Mouse (Mus musculus) myocyte (in vitro differentiated cells): ENCODE measurements around the gene Ung.

ENCODE experiments used
- CEBPB ChIP-seq: IDR thresholded peaks from 2 replicates; pipeline ENCODE4 v1.6.1; 2011; ENCODE audit warnings: mild to moderate bottlenecking, moderate library complexity; ENCODE audit not compliant: poor library complexity, insufficient read depth, severe bottlenecking
- E2F4 ChIP-seq: IDR thresholded peaks from one replicate; pipeline ENCODE4 v1.6.1; 2011; ENCODE audit warnings: mild to moderate bottlenecking, control low read depth, moderate library complexity; ENCODE audit not compliant: insufficient read depth
- MAX ChIP-seq: IDR thresholded peaks from one replicate; pipeline ENCODE4 v1.6.1; 2011; ENCODE audit warnings: low read depth, mild to moderate bottlenecking, control low read depth
- MYOD1 ChIP-seq, 3 experiments: IDR thresholded peaks; one replicate each; pipeline ENCODE4 v1.6.1; 2011; ENCODE audit warnings: control low read depth in 2 of 3, low read depth in 2 of 3, mild to moderate bottlenecking in 2 of 3, moderate library complexity in 1 of 3; ENCODE audit not compliant: insufficient read length in 2 of 3, control insufficient read depth in 1 of 3
- MYOG ChIP-seq, 3 experiments: IDR thresholded peaks; one replicate each; pipeline ENCODE4 v1.6.1; 2011; ENCODE audit warnings: control low read depth in 2 of 3, low read depth in 2 of 3, mild to moderate bottlenecking in 2 of 3; ENCODE audit not compliant: insufficient read length in 2 of 3, control insufficient read depth in 1 of 3, insufficient read depth in 1 of 3
- POLR2A ChIP-seq: IDR thresholded peaks from one replicate; pipeline ENCODE4 v1.6.1; 2011; ENCODE audit warnings: low read depth, mild to moderate bottlenecking, control low read depth, moderate library complexity; ENCODE audit not compliant: insufficient read length
- POLR2AphosphoS2 ChIP-seq: IDR thresholded peaks from one replicate; pipeline ENCODE4 v1.6.1; 2011; ENCODE audit warnings: low read depth, control low read depth; ENCODE audit not compliant: insufficient read length
- REST ChIP-seq: IDR thresholded peaks from one replicate; pipeline ENCODE4 v1.6.1; 2011; ENCODE audit warnings: mild to moderate bottlenecking, control low read depth, moderate library complexity; ENCODE audit not compliant: insufficient read depth, insufficient read length
- TCF12 ChIP-seq: IDR thresholded peaks from one replicate; pipeline ENCODE4 v1.6.1; 2011; ENCODE audit warnings: mild to moderate bottlenecking, control low read depth; ENCODE audit not compliant: poor library complexity, insufficient read depth, severe bottlenecking
- USF1 ChIP-seq: IDR thresholded peaks from one replicate; pipeline ENCODE4 v1.6.1; 2011; ENCODE audit warnings: low read depth, mild to moderate bottlenecking, control low read depth, moderate library complexity

DNA sequence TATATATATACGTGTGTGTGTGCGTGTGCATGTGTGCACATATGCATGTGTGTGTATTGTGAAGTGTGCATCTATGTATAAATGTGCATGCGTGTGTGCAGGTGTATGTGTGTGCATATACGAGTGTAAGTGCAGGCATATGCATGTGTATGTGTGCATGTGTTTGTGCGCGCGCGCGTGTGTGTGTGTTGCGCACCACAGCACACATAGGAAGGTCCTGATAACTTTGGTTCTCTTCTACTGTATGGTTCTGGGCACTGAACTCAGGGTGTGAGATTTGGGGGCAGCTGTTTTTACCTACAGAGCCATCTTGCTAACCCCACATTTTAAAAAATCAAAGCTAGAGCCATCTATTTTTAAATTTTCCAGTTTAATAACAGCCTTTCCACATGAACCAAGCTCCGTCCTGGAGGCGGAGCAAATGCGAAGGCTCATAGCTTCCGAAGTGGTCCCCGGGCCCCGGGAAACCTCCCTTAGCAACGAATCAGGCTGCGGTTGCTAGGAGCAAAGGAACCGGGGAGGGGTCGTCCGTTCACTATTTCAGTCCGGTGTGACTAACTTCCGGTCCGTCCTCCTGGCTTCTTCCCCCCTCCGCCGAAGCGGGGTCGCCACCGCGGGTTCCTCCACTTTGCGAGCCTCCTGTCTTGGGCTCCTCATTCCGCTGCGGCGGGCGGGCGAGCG, 30.3 kb upstream of the Ung start:
- TF ChIP-seq USF1 = no peak
- TF ChIP-seq MYOD1 (IDR thresholded peaks at IDR 0.05; ENCODE audit: control insufficient read depth in 1 of 3, insufficient read length in 2 of 3, low read depth in 2 of 3) = no peak
- TF ChIP-seq MAX = no peak
- no peak for TF ChIP-seq POLR2A
- TF ChIP-seq E2F4 = no peak
- no peak for TF ChIP-seq MYOG (IDR thresholded peaks at IDR 0.05; ENCODE audit: control insufficient read depth in 1 of 3, insufficient read depth in 1 of 3, insufficient read length in 2 of 3, low read depth in 2 of 3)
- no peak for TF ChIP-seq CEBPB
- TF ChIP-seq TCF12 = no peak
- no peak for TF ChIP-seq POLR2AphosphoS2
- TF ChIP-seq REST = no peak
